Mouse (Mus musculus): ENCODE results near the gene Rbm26. TPM values are rescaled to one million over a fixed set of nuclear protein-coding genes. Genes with fewer than 3 reads are reported as not detected.

The Rbm26 gene
- polyA plus RNA-seq, 1 experiment from 2014 or later: 14.8 TPM

- ATAC-seq: no peak
- H3K27me3 ChIP-seq (replicated peaks; ENCODE audit: control insufficient read depth, insufficient read depth, low read length): no peaks in the 10 kb centered on the region
- H3K9me3 ChIP-seq (ENCODE audit: control insufficient read depth): no peaks in the 10 kb centered on the region
- H3K9ac ChIP-seq (ENCODE audit: low read depth, low read length): no peak overlapping the region
- H3K4me2 ChIP-seq (replicated peaks; ENCODE audit: low read depth): no peak overlapping the region
- H3K36me3 ChIP-seq (ENCODE audit: control insufficient read depth, insufficient read depth): no peaks in the 10 kb centered on the region
- H3K4me1 ChIP-seq (replicated peaks; ENCODE audit: control insufficient read depth, insufficient read depth, low read length): no peaks in the 10 kb centered on the region
- 80% methylated on average over 5 of the region's 5 CpGs for WGBS
- no peak overlapping the region for H3K27ac ChIP-seq (ENCODE audit: low read depth, low read length)
- no peak for TF ChIP-seq CTCF (IDR thresholded peaks at IDR 0.05; ENCODE audit: low read depth)
- H3K4me3 ChIP-seq (ENCODE audit: low read depth, low read length): no peak overlapping the region
Observed at GRCm38 (mm10) chr14:105068060-105068459, 109.1 kb downstream of the Rbm26 start.

DNA sequence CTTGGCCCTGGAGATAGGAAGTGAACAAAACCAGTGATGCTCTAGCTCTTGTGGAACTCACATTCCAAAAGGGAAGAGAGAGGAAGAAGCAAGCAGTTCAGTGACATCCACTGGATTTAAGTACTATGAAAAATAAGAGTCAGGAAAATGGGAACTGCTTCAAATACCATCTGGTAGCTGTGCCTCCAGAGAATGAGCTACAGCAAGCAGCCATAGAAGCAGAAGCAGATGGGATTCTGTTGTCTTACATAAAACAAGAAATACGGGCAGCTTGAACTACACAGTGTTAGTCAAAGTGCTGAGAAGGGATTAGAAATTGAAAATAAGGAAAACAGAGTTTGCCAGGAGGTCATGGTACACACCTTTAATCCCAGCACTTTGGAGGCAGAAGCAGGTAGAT is 112.9 kb downstream of the Rbm26 start:
- no peak for ATAC-seq
- H3K4me2 ChIP-seq (replicated peaks; ENCODE audit: low read depth): no peak overlapping the region
- no peaks in the 10 kb centered on the region for H3K4me1 ChIP-seq (replicated peaks; ENCODE audit: control insufficient read depth, insufficient read depth, low read length)
- no peaks in the 10 kb centered on the region for H3K36me3 ChIP-seq (ENCODE audit: control insufficient read depth, insufficient read depth)
- no peak overlapping the region for H3K9ac ChIP-seq (ENCODE audit: low read depth, low read length)
- WGBS: 89% methylated on average over 1 of the region's 1 CpGs
- no peak for TF ChIP-seq CTCF (IDR thresholded peaks at IDR 0.05; ENCODE audit: low read depth)
- H3K4me3 ChIP-seq (ENCODE audit: low read depth, low read length): no peak overlapping the region
- no peaks in the 10 kb centered on the region for H3K9me3 ChIP-seq (ENCODE audit: control insufficient read depth)
- H3K27ac ChIP-seq (ENCODE audit: low read depth, low read length): no peak overlapping the region
- H3K27me3 ChIP-seq (replicated peaks; ENCODE audit: control insufficient read depth, insufficient read depth, low read length): no peaks in the 10 kb centered on the region

GRCm38 (mm10) chr14:105061230-105061629 is 115.9 kb downstream of the Rbm26 start:
- no peak for ATAC-seq
- Histone ChIP-seq H3K9me3 (ENCODE audit: control insufficient read depth) (no peaks in the 10 kb centered on the region), H3K4me2 (replicated peaks; ENCODE audit: low read depth) (no peak overlapping the region), H3K27me3 (replicated peaks; ENCODE audit: control insufficient read depth, insufficient read depth, low read length) (no peaks in the 10 kb centered on the region), H3K4me1 (replicated peaks; ENCODE audit: control insufficient read depth, insufficient read depth, low read length) (no peaks in the 10 kb centered on the region), H3K9ac (ENCODE audit: low read depth, low read length) (no peak overlapping the region), H3K27ac (ENCODE audit: low read depth, low read length) (no peak overlapping the region), H3K36me3 (ENCODE audit: control insufficient read depth, insufficient read depth) (no peaks in the 10 kb centered on the region), H3K4me3 (ENCODE audit: low read depth, low read length) (no peak overlapping the region)
- TF ChIP-seq CTCF (IDR thresholded peaks at IDR 0.05; ENCODE audit: low read depth): no peak
- 76% methylated on average over 2 of the region's 2 CpGs for WGBS

DNA sequence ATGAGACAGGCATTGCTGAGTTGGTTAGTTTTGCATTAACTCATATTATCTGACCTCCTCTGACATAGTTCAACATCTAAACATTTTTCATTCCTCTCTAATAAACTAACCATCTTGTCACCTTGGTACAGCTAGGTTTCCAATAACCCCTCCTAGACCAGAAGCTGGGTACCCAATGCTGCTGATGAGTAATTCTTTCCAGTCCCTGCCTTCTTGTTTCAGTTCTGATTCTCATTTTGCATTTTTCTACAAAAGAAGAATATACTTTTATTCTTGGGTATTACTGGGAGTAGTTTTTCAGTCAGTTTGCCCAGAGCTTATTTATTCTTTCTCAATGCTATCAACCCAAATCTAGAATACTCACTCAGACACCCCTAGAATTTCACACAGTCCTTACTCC is 119.2 kb downstream of the Rbm26 start:
- H3K27ac ChIP-seq (ENCODE audit: low read depth, low read length): no peak overlapping the region
- no peaks in the 10 kb centered on the region for H3K27me3 ChIP-seq (replicated peaks; ENCODE audit: control insufficient read depth, insufficient read depth, low read length)
- no peak for TF ChIP-seq CTCF (IDR thresholded peaks at IDR 0.05; ENCODE audit: low read depth)
- no peaks in the 10 kb centered on the region for H3K36me3 ChIP-seq (ENCODE audit: control insufficient read depth, insufficient read depth)
- H3K4me3 ChIP-seq (ENCODE audit: low read depth, low read length): no peak overlapping the region
- H3K4me1 ChIP-seq (replicated peaks; ENCODE audit: control insufficient read depth, insufficient read depth, low read length): no peaks in the 10 kb centered on the region
- H3K9ac ChIP-seq (ENCODE audit: low read depth, low read length): no peak overlapping the region
- no peaks in the 10 kb centered on the region for H3K9me3 ChIP-seq (ENCODE audit: control insufficient read depth)
- no peak for ATAC-seq
- H3K4me2 ChIP-seq (replicated peaks; ENCODE audit: low read depth): no peak overlapping the region

Other genes starting within 250 kb of the Rbm26 start
- 119 and 124 TPM in 2 replicates for gene Ndfip2, start 81.2 kb upstream of the Rbm26 start, polyA plus RNA-seq (2015; fragmentation: Nextera tagmentation; extraction: Ambion mirVana)